Mouse (Mus musculus) midbrain, embryonic 14.5 days (tissue): ENCODE measurements around the gene Rab37. TPM values are rescaled to one million over a fixed set of nuclear protein-coding genes. Genes with fewer than 3 reads are reported as not detected.

Experiments used
- ATAC-seq: fragments of 200-750 bp; cut with Nextera tagmentation; 2 replicates; pipeline ENCODE4 v1.8.0; 2017; ENCODE audit warnings: moderate number of reproducible peaks, moderate library complexity; ENCODE audit not compliant: low FRiP score, low TSS enrichment
- DNase-seq: peaks from one replicate; pipeline ENCODE4 v3.0.0-alpha.2; 2015
- H3K27ac ChIP-seq: fragments of 300-500 bp; sonication (generic); replicated peaks from 2 replicates; pipeline ENCODE4 v1.5.1; 2014; ENCODE audit warnings: mild to moderate bottlenecking, low read depth, low read length, moderate library complexity
- H3K27me3 ChIP-seq: fragments of 300-500 bp; sonication (generic); 2 replicates; pipeline ENCODE4 v1.6.1; 2014; ENCODE audit warnings: low read length, control low read depth, mixed read lengths; ENCODE audit not compliant: control insufficient read depth, insufficient read depth
- H3K36me3 ChIP-seq: fragments of 300-500 bp; sonication (generic); 2 replicates; pipeline ENCODE4 v1.6.1; 2014; ENCODE audit warnings: low read length, control low read depth; ENCODE audit not compliant: control insufficient read depth, insufficient read depth
- H3K4me1 ChIP-seq: fragments of 300-500 bp; sonication (generic); 2 replicates; pipeline ENCODE4 v1.6.1; 2014; ENCODE audit warnings: mild to moderate bottlenecking, antibody characterized with exemption, low read length, control low read depth; ENCODE audit not compliant: control insufficient read depth, insufficient read depth
- H3K4me2 ChIP-seq: fragments of 300-500 bp; sonication (generic); 2 replicates; pipeline ENCODE4 v1.6.1; 2014; ENCODE audit warnings: mild to moderate bottlenecking, low read length, moderate library complexity
- H3K4me3 ChIP-seq: fragments of 300-500 bp; sonication (generic); replicated peaks from 2 replicates; pipeline ENCODE4 v1.5.1; 2014; ENCODE audit warnings: low read depth, low read length
- H3K9ac ChIP-seq: fragments of 300-500 bp; sonication (generic); replicated peaks from 2 replicates; pipeline ENCODE4 v1.6.1; 2014; ENCODE audit warnings: mild to moderate bottlenecking, low read length, moderate library complexity
- H3K9me3 ChIP-seq: fragments of 300-500 bp; sonication (generic); 2 replicates; pipeline ENCODE4 v1.6.1; 2016; ENCODE audit warnings: low read length, control low read depth, mixed read lengths; ENCODE audit not compliant: control insufficient read depth
- WGBS: fragments of 180-500 bp; shearing (Covaris S2); extraction: QIAGEN DNeasy Blood & Tissue Kit; methylation state at CpG from one replicate; pipeline ENCODE4 v1.1.7; 2014; 5-methylcytosine and 5-hydroxymethylcytosine counted together
- polyA plus RNA-seq: library from polyadenylated mRNA; unstranded; fragments of >200 nt; fragmentation: Nextera tagmentation; extraction: Ambion mirVana; gene quantifications from 2 replicates; pipeline ENCODE4 v1.2.1, GENCODE M21; 2014

The Rab37 gene
- polyA plus RNA-seq, 1 experiment from 2014 or later = 0.83 TPM

- H3K9ac ChIP-seq = no peak overlapping the region
- H3K4me3 ChIP-seq = no peak overlapping the region
- ATAC-seq (no peak), DNase-seq (peak; percentile 19)
- H3K27me3 ChIP-seq = no peaks in the 10 kb centered on the region; the same call in 1 of the 2 replicates
- WGBS = 74% methylated on average over 10 of the region's 10 CpGs
- H3K4me2 ChIP-seq = no peak overlapping the region
- H3K27ac ChIP-seq = no peak overlapping the region
- H3K9me3 ChIP-seq = no peaks in the 10 kb centered on the region
- H3K4me1 ChIP-seq = no peaks in the 10 kb centered on the region
- H3K36me3 ChIP-seq = no peaks in the 10 kb centered on the region
These were observed 7.1 kb downstream of the Rab37 start for GRCm38 (mm10) chr11:115098203-115098932.

- H3K9me3 ChIP-seq = no peaks in the 10 kb centered on the region
- H3K27me3 ChIP-seq = no peaks in the 10 kb centered on the region
- no peaks in the 10 kb centered on the region for H3K4me1 ChIP-seq
- no peak overlapping the region for H3K27ac ChIP-seq
- no peak overlapping the region for H3K4me3 ChIP-seq
- DNase-seq = no peak
- ATAC-seq = no peak
- H3K36me3 ChIP-seq = no peaks in the 10 kb centered on the region
- no peak overlapping the region for H3K9ac ChIP-seq
- no peak overlapping the region for H3K4me2 ChIP-seq
- WGBS = 85% methylated on average over 16 of the region's 16 CpGs
These were observed 8.1 kb downstream of the Rab37 start for GRCm38 (mm10) chr11:115099241-115099840.

DNA sequence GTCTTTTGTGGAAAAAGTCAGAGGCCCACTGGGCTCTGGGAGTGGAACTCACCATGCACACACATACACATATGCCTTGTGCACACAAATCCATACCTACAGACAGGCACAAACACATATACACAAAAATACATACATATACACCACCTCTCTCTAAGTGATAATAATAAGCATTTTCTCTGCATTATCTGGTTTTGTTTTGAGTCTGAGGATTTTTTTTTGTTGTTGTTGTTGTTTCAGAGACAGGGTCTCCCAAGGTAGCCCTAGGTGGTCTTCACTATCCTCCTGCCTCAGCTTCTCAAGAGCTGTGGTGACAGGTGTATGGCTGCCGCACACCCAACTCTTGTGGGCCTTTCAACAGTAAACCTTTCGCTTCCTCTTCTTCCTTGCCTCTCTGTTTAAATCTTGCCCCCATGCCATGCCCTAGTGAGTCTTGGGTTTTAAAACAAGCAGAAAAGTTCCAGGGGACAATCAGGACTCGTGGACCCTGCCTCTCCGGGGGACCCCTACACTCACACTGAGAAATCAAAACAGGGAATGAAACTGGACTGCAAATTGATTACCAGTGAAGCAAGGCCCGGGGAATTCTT is 8.9 kb downstream of the Rab37 start:
- 84% methylated on average over 5 of the region's 5 CpGs for WGBS
- Histone ChIP-seq H3K27ac (no peak overlapping the region), H3K4me1 (no peaks in the 10 kb centered on the region), H3K36me3 (no peaks in the 10 kb centered on the region), H3K27me3 (no peaks in the 10 kb centered on the region), H3K9ac (no peak overlapping the region), H3K4me2 (no peak overlapping the region), H3K9me3 (no peaks in the 10 kb centered on the region), H3K4me3 (no peak overlapping the region)
- DNase-seq = no peak
- ATAC-seq = no peak

DNA sequence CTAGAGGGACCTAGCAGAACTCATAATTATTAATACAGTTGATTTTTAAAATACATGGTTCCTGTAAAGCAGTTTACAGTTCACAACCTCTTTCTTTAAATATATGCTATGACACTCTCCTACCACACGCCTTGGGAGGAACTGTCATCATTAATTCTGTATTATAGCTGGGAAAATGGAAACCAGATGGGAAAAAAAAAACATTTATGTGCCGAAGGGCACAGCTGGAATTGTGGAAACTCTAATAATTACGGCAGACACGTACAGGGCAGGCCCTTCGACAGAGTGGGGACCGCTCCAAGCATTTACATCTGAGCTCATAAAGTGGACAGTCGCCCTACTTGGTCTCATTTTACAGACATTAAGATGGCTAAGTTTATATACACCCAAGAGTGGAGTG is 9.5 kb downstream of the Rab37 start:
- Histone ChIP-seq H3K4me3 (no peak overlapping the region), H3K36me3 (no peaks in the 10 kb centered on the region), H3K4me2 (no peak overlapping the region), H3K9me3 (no peaks in the 10 kb centered on the region), H3K27me3 (no peaks in the 10 kb centered on the region), H3K27ac (no peak overlapping the region), H3K9ac (no peak overlapping the region), H3K4me1 (no peaks in the 10 kb centered on the region)
- DNase-seq (no peak), ATAC-seq (no peak)
- 72% methylated on average over 7 of the region's 7 CpGs for WGBS

DNA sequence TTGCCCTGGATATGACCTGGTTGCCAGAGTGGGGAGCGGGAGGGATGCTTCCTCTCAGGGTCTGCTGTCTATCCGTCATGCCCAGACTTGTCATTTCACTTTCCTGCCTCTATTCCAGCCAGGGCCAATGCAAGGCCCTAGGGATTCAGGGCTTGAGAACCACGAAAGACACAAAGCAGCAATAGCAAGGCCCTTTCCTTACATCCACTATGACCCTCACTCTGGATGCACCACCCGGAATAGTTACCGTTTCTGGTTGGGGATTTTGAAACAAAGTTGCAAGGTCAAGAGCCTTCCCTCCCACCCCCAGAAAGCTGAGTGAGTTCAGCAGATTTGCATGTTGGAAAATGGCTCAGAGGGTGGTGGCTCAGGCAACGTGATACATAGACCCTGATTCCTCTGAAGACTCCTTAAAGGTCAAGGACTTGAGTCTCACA is 10.4 kb downstream of the Rab37 start:
- Histone ChIP-seq H3K4me1 (no peaks in the 10 kb centered on the region), H3K9me3 (no peaks in the 10 kb centered on the region), H3K27ac (no peak overlapping the region), H3K36me3 (no peaks in the 10 kb centered on the region), H3K4me2 (no peak overlapping the region), H3K9ac (no peak overlapping the region), H3K27me3 (no peaks in the 10 kb centered on the region), H3K4me3 (no peak overlapping the region)
- no peak for DNase-seq
- ATAC-seq = no peak
- 78% methylated on average over 6 of the region's 6 CpGs for WGBS

DNA sequence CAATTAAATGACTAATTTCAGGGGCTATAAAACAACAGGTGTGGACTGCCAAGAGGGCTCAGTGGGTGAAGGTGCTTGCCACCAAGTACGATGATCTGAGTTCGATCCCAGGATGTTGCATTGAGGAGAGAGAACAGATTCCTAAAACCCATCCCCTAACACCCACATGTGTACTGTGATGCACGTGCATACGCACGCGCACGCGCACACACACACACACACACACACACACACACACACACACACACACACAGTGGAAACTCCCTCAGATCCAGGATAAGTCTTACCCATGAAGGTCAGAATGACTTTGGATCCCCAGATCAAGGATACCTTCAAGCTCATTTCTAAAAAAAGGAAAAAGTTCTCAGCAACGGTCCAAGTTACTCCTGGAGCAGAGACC is 10.9 kb downstream of the Rab37 start:
- H3K36me3 ChIP-seq = no peaks in the 10 kb centered on the region

GRCm38 (mm10) chr11:115103470-115104413 is 12.5 kb downstream of the Rab37 start:
- WGBS = 90% methylated on average over 25 of the region's 25 CpGs
- no peak for ATAC-seq
- Histone ChIP-seq H3K4me2 (no peak overlapping the region), H3K4me3 (no peak overlapping the region), H3K27ac (no peak overlapping the region), H3K9ac (no peak overlapping the region), H3K36me3 (no peaks in the 10 kb centered on the region), H3K4me1 (peaks cover 7% of the 10 kb centered on the region; the same call in 1 of the 2 replicates), H3K9me3 (no peaks in the 10 kb centered on the region), H3K27me3 (no peaks in the 10 kb centered on the region)
- no peak for DNase-seq

More for the DNA sequence above, 10.9 kb downstream of the Rab37 start:
- 0 out of 2 replicates have a peak, but pooled peaks cover under 1% of the 10 kb centered on the region for H3K4me1 ChIP-seq
- no peak overlapping the region for H3K9ac ChIP-seq
- 95% methylated on average over 9 of the region's 9 CpGs for WGBS
- no peak for ATAC-seq
- no peak overlapping the region for H3K4me2 ChIP-seq
- no peak overlapping the region for H3K27ac ChIP-seq
- DNase-seq = no peak
- no peaks in the 10 kb centered on the region for H3K9me3 ChIP-seq
- H3K27me3 ChIP-seq = no peaks in the 10 kb centered on the region
- no peak overlapping the region for H3K4me3 ChIP-seq

DNA sequence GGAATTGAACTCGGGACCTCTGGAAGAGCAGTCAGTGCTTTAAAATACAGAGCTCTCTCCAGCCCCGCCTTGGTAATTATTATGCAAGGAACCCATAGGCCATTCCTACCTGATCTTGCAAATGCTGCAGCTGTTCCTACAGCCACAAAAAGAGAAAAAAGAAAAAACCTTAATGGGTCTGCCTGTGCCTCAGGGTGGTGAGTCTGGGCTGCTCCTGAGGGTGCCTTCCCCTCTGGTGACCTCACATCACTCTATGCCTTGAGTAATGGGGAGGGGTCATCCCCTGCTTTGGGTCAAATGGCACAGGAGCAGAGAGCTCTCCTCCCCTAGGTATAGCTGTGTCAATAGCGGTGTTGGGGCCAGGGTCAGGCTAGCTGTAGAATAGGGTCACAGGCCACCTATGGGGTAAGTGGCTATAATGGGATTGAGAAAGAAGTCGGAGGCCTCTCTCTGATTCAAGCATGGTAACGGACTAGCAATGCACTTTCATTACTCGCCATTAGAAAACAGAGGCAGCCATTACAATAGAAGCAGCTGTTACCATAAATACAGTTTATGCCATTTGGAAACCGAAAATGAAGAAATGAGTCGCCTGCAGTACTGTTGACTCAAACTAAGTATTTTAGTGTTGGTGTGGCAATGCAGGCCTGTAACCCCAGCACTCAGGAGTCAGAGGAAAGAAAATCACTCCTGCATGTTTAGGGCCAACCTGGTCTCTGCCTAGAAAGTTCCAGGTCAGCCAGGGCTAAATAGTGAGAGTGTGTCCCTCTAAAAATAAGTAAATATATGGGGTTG is 13.7 kb downstream of the Rab37 start:
- no peaks in the 10 kb centered on the region for H3K9me3 ChIP-seq
- 72% methylated on average over 8 of the region's 8 CpGs for WGBS
- H3K4me2 ChIP-seq = no peak overlapping the region
- no peak overlapping the region for H3K27ac ChIP-seq
- no peaks in the 10 kb centered on the region for H3K27me3 ChIP-seq
- H3K9ac ChIP-seq = no peak overlapping the region
- peaks cover 7% of the 10 kb centered on the region; the same call in 1 of the 2 replicates for H3K4me1 ChIP-seq
- H3K36me3 ChIP-seq = no peaks in the 10 kb centered on the region
- ATAC-seq = no peak
- H3K4me3 ChIP-seq = no peak overlapping the region
- DNase-seq = no peak
